Mouse (Mus musculus): ENCODE measurements around the gene Dbnl.

DNA sequence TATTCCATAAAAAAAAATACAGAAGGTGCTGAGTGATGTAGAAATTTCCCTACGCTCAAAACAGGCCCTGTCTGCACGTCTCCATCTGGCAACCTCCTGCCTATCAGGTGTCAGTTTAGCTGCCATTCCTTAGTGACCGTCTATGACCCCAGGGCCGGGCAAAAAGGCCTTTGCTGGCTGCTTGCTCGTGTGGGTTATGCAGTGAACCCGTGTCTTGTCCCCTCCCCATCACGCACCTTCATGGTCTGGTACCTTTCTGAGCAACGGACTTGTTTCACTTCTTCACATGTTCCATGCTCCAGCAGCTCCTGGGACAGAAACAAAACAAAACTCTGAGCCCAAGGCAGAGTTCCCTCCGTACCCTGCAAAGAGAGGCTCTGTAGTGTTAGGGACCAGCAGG lies 46.2 kb downstream of the Dbnl start:
- no peak for TF ChIP-seq CTCF (IDR thresholded peaks at IDR 0.05; ENCODE audit: low read depth, low read length)
- TF ChIP-seq POLR2A (IDR thresholded peaks at IDR 0.05; ENCODE audit: borderline replicate concordance, low read depth, low read length): no peak

Data from bone marrow macrophage, adult 2 months (primary cell).